Mouse (Mus musculus) embryonic facial prominence, embryonic 10.5 days (tissue): Measurements from ENCODE around the gene Ddc. TPM values are rescaled to one million over a fixed set of nuclear protein-coding genes. Genes with fewer than 3 reads are reported as not detected.

Source experiments
- DNase-seq: peaks from one replicate; pipeline ENCODE4 v3.0.0-alpha.2; 2017; ENCODE audit warnings: low spot score
- H3K27ac ChIP-seq: fragments of 300-500 bp; sonication (generic); replicated peaks from 2 replicates; pipeline ENCODE4 v1.5.1; 2016; ENCODE audit warnings: mild to moderate bottlenecking
- H3K27me3 ChIP-seq: fragments of 300-500 bp; sonication (generic); replicated peaks from 2 replicates; pipeline ENCODE4 v1.6.1; 2016; ENCODE audit warnings: low read depth, mild to moderate bottlenecking; ENCODE audit not compliant: poor library complexity, severe bottlenecking
- H3K36me3 ChIP-seq: fragments of 300-500 bp; sonication (generic); replicated peaks from 2 replicates; pipeline ENCODE4 v1.6.1; 2016; ENCODE audit warnings: mild to moderate bottlenecking, moderate library complexity
- H3K4me1 ChIP-seq: fragments of 300-500 bp; sonication (generic); 2 replicates; pipeline ENCODE4 v1.6.1; 2016
- H3K4me3 ChIP-seq: fragments of 300-500 bp; sonication (generic); 2 replicates; pipeline ENCODE4 v1.5.1; 2016; ENCODE audit warnings: mild to moderate bottlenecking, moderate library complexity
- H3K9me3 ChIP-seq: fragments of 300-500 bp; sonication (generic); 2 replicates; pipeline ENCODE4 v1.6.1; 2016; ENCODE audit warnings: mild to moderate bottlenecking
- WGBS: fragments of 180-500 bp; shearing (Covaris S2); methylation state at CpG from one replicate; pipeline ENCODE4 v1.1.7; 2016; 5-methylcytosine and 5-hydroxymethylcytosine counted together
- polyA plus RNA-seq: library from polyadenylated mRNA; unstranded; fragments of >200 nt; fragmentation: Nextera tagmentation; extraction: Ambion mirVana; gene quantifications from 2 replicates; pipeline ENCODE4 v1.2.1, GENCODE M21; 2016

The Ddc gene
- polyA plus RNA-seq, 1 experiment from 2014 or later: 6.9 TPM

GRCm38 (mm10) chr11:11776822-11777174, 121.1 kb downstream of the Ddc start:
- Histone ChIP-seq H3K4me1 (no peaks in the 10 kb centered on the region), H3K27ac (no peak overlapping the region), H3K9me3 (no peaks in the 10 kb centered on the region), H3K4me3 (no peak overlapping the region), H3K36me3 (no peaks in the 10 kb centered on the region), H3K27me3 (no peaks in the 10 kb centered on the region)
- WGBS: 81% methylated on average over 7 of the region's 7 CpGs
- DNase-seq: no peak

GRCm38 (mm10) chr11:11776071-11776821, 121.7 kb downstream of the Ddc start:
- Histone ChIP-seq H3K9me3 (no peaks in the 10 kb centered on the region), H3K4me3 (no peak overlapping the region), H3K27ac (no peak overlapping the region), H3K27me3 (no peaks in the 10 kb centered on the region), H3K4me1 (no peaks in the 10 kb centered on the region), H3K36me3 (no peaks in the 10 kb centered on the region)
- DNase-seq: no peak
- WGBS: 54% methylated on average over 4 of the region's 4 CpGs

- H3K9me3 ChIP-seq: no peaks in the 10 kb centered on the region
- no peaks in the 10 kb centered on the region for H3K4me1 ChIP-seq
- no peak for DNase-seq
- no peak overlapping the region for H3K4me3 ChIP-seq
- no peaks in the 10 kb centered on the region for H3K27me3 ChIP-seq
- H3K27ac ChIP-seq: no peak overlapping the region
- no peaks in the 10 kb centered on the region for H3K36me3 ChIP-seq
- 89% methylated on average over 5 of the region's 5 CpGs for WGBS
Observed at GRCm38 (mm10) chr11:11774893-11775292, 123.1 kb downstream of the Ddc start.

- Histone ChIP-seq H3K4me1 (no peaks in the 10 kb centered on the region), H3K9me3 (no peaks in the 10 kb centered on the region), H3K4me3 (no peak overlapping the region), H3K27ac (no peak overlapping the region), H3K27me3 (no peaks in the 10 kb centered on the region), H3K36me3 (no peaks in the 10 kb centered on the region)
- 95% methylated on average over 4 of the region's 4 CpGs for WGBS
- DNase-seq: no peak
Observed at GRCm38 (mm10) chr11:11774384-11774783, 123.6 kb downstream of the Ddc start.

GRCm38 (mm10) chr11:11772196-11772595, 125.7 kb downstream of the Ddc start:
- WGBS: 90% methylated on average over 4 of the region's 4 CpGs
- no peak for DNase-seq
- Histone ChIP-seq H3K4me1 (no peaks in the 10 kb centered on the region), H3K9me3 (no peaks in the 10 kb centered on the region), H3K27me3 (no peaks in the 10 kb centered on the region), H3K36me3 (no peaks in the 10 kb centered on the region), H3K4me3 (no peak overlapping the region), H3K27ac (no peak overlapping the region)

- H3K36me3 ChIP-seq: no peaks in the 10 kb centered on the region
- WGBS: 93% methylated on average over 3 of the region's 3 CpGs
- DNase-seq: no peak
- H3K27ac ChIP-seq: no peak overlapping the region
- no peaks in the 10 kb centered on the region for H3K27me3 ChIP-seq
- no peaks in the 10 kb centered on the region for H3K9me3 ChIP-seq
- H3K4me1 ChIP-seq: no peaks in the 10 kb centered on the region
- no peak overlapping the region for H3K4me3 ChIP-seq
Observed at GRCm38 (mm10) chr11:11770691-11771090, 127.3 kb downstream of the Ddc start.

- WGBS: 93% methylated on average over 20 of the region's 20 CpGs
- no peaks in the 10 kb centered on the region for H3K9me3 ChIP-seq
- DNase-seq: no peak
- H3K4me3 ChIP-seq: no peak overlapping the region
- H3K27ac ChIP-seq: no peak overlapping the region
- no peaks in the 10 kb centered on the region for H3K4me1 ChIP-seq
- H3K27me3 ChIP-seq: no peaks in the 10 kb centered on the region
- no peaks in the 10 kb centered on the region for H3K36me3 ChIP-seq
Observed at GRCm38 (mm10) chr11:11769281-11769680, 128.7 kb downstream of the Ddc start.

GRCm38 (mm10) chr11:11768057-11768456, 129.9 kb downstream of the Ddc start:
- no peaks in the 10 kb centered on the region for H3K9me3 ChIP-seq
- no peak overlapping the region for H3K27ac ChIP-seq
- no peaks in the 10 kb centered on the region for H3K4me1 ChIP-seq
- no peaks in the 10 kb centered on the region for H3K36me3 ChIP-seq
- H3K4me3 ChIP-seq: no peak overlapping the region
- DNase-seq: no peak
- 86% methylated on average over 2 of the region's 2 CpGs for WGBS
- no peaks in the 10 kb centered on the region for H3K27me3 ChIP-seq

- no peak overlapping the region for H3K4me3 ChIP-seq
- H3K27ac ChIP-seq: no peak overlapping the region
- H3K27me3 ChIP-seq: no peaks in the 10 kb centered on the region
- DNase-seq: no peak
- H3K9me3 ChIP-seq: no peaks in the 10 kb centered on the region
- H3K4me1 ChIP-seq: no peaks in the 10 kb centered on the region
- H3K36me3 ChIP-seq: no peaks in the 10 kb centered on the region
Observed at GRCm38 (mm10) chr11:11766736-11767135, 131.2 kb downstream of the Ddc start.

GRCm38 (mm10) chr11:11766105-11766504, 131.8 kb downstream of the Ddc start:
- no peak for DNase-seq
- Histone ChIP-seq H3K9me3 (no peaks in the 10 kb centered on the region), H3K27me3 (no peaks in the 10 kb centered on the region), H3K27ac (no peak overlapping the region), H3K4me3 (no peak overlapping the region), H3K4me1 (no peaks in the 10 kb centered on the region), H3K36me3 (no peaks in the 10 kb centered on the region)
- 85% methylated on average over 1 of the region's 1 CpGs for WGBS

GRCm38 (mm10) chr11:11765414-11765813, 132.5 kb downstream of the Ddc start:
- DNase-seq: no peak
- WGBS: 76% methylated on average over 1 of the region's 1 CpGs
- Histone ChIP-seq H3K27me3 (no peaks in the 10 kb centered on the region), H3K4me1 (no peaks in the 10 kb centered on the region), H3K4me3 (no peak overlapping the region), H3K36me3 (no peaks in the 10 kb centered on the region), H3K9me3 (no peaks in the 10 kb centered on the region), H3K27ac (no peak overlapping the region)
